Mouse (Mus musculus) kidney, postnatal 4 days (tissue): ENCODE data around the gene Sipa1.

Experiments used
- DNase-seq, 2 experiments: peaks; one replicate each; pipeline ENCODE4 v3.0.0; 2021; ENCODE audit warnings: mixed read lengths in 2 of 2

Sipa1 gene

DNA sequence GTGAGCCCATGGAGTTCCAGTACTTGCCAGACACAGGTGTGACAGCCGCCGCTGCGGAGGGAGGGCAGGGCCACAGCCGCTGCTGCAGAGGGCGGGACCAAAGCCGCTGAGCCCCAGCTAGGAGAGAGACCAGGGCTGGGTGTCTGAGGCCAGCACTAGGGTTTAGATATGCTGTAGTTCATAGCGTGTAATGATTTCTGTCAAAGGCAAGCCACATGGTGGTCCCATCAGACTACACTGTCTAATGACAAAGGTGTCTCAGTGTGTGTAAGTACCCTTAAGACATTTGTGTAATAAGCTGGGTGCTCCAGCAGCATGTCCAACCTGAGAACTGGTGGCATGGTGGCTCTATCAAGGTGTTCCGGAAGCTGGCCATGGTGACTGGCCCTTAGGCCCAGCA lies 21.9 kb downstream of the Sipa1 start:
- no peak for DNase-seq

- no peak for DNase-seq
Observed at GRCm38 (mm10) chr19:5641021-5641420, 22.5 kb downstream of the Sipa1 start.

- no peak for DNase-seq
Observed at GRCm38 (mm10) chr19:5640339-5640738, 23.2 kb downstream of the Sipa1 start.

DNA sequence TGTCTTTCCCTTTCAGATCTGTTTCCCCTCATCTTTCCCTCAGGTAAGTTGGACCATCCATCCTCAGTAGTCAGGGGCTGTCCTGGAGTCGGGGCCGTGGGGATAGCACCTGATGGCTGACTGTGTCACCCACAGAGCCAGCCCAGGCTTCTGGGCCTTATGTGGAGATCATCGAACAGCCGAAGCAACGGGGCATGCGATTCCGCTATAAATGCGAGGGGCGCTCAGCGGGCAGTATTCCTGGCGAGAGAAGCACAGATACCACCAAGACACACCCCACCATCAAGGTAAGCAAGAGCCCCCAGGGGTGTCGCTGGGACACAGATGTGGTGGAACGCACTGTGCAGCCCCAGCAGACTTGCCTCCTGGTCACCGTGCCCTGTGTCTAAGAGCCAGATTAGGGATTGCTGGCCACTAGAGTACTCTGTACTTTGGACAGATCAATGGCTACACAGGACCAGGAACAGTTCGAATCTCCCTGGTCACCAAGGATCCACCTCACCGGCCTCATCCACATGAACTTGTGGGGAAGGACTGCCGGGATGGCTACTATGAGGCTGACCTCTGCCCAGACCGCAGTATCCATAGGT lies 25.0 kb downstream of the Sipa1 start:
- DNase-seq: no peak

DNA sequence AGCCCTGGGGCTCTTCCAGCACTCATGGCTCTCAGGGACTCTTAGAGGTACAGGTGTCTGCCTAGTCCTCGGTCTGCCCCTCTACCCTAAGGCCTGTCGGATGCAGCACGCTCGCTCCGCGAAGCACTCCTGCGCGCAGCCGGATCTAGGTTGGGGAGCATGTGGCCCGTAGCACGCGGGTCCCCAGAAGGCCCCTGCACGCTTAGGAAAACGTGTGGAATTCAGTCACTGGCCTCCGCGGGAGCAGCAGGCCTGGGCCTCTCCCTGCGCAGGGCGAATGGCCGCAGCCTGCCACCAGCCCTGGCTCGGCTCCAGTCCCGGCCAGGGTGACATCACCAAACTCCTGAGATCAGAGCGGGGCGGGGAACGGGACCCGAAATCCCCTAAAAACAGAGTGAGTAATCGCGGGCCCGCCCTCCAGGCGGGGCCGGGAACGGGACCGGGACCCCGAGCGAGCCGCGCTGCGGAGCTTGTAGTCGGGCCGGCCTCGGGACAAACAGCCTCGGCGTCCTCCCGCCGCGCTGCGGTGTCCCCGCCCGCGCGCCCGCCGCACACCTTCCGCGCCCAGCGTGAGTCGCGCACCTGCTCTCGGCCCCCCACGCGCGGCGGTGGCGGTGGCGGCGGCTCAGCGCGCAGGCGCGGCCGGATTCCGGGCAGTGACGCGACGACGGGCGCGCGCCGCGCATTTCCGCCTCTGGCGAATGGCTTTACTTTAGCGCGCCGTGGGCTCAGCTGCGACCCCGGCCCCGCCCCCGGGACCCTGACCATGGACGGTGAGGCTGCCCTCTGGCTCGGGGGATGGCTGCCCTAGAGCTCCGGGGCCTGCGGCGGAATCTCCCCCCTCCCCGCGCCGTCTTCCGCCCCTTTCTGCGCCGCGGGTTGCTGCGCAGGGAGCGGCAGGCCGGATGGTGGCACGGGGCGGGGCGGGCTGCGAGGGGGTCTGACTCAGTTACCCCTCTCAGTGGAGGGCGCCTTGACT lies 26.1 kb downstream of the Sipa1 start, which contains the start of gene Rela:
Gene Rela (plus strand): TSS at position 415 of the 979 bp plus-strand sequence.
- DNase-seq: peak; percentile 88 to 93

GRCm38 (mm10) chr19:5636571-5637041 lies 26.9 kb downstream of the Sipa1 start:
- peak; percentile 35 to 51 for DNase-seq

DNA sequence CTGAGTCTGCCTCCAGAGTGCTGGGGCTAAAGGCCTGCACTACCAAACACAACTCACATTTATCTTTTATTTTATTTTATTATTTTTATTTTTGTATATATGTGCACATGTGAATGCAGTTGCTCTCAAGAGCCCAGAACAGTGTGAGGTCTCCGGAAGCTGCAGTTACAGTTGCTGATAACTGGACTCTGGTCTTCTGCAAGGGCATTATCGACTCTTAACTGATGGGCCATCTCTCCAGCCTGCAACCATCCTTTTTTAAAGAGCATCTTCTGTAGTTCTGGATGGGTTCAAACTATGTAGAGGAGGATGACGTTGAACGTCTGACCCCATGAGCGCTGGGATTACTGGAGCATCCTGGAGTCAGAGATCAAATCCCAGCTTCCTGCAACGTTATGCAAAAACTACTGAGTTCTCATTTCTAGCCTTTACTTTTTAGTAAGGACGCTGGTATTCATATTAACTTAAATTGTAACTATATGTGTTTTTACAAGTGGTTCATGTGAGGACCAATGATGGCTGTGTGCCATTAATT lies 27.4 kb downstream of the Sipa1 start:
- no peak for DNase-seq

- no peak for DNase-seq
Observed at GRCm38 (mm10) chr19:5632120-5632519, 31.4 kb downstream of the Sipa1 start.

DNA sequence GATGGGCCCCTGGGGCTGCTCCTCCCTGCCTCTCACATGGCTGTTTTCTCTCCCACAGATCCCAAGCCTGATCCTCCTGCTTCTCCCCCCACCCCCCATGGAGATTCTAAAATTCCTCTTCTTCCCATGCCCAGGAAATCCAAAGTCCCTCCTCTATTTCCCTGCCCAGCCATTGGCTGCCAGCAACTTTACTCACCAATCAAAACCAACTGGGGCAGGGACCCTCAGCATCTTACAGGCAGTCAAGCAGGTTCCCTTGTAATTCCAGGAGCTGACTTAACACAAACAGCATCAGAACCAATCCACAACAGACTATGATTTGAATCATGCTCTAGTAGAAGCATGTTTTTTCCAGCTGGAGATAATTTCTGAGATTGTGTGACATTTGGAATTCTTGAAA lies 33.6 kb downstream of the Sipa1 start:
- DNase-seq: no peak

GRCm38 (mm10) chr19:5625311-5625710 lies 38.2 kb downstream of the Sipa1 start:
- no peak for DNase-seq

DNA sequence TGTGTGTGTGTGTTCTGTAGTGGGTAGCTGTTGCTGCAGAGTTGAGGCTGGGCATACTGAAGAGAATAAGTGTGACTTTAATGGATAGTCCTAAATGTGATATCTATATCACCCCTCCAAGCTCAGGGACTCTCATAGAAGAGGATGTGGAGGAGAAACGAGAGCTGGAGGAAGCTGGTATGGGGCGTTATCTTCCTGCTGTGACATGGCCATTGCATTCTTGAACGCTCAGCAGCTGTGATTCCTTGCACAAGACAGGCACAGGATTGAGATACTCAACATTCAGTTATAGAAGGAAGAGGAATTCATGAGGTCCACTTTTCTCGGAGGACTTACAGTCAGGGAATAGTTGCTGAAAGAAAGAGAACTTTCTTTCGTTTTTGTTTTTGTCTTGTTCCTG lies 41.6 kb downstream of the Sipa1 start:
- no peak for DNase-seq

GRCm38 (mm10) chr19:5620007-5620406 lies 43.5 kb downstream of the Sipa1 start:
- DNase-seq: no peak

DNA sequence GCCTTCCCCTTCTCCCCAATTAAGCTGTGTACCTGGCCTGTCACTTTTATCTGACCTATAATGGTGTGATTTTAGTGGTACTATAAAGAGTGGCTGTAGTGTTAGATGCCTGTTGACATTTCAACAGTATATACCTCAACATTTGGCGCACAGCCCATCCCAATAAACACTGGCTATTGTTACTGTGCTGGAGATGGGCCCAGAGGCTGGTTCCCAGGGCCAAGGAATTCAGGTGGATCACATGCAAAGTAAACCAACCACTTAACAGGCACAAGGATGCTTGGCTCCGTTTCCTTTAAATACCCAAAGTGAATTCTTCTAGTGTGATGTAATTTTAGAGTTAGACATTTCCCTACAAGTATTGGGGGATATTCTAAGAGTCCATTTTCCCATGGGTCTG lies 48.6 kb downstream of the Sipa1 start:
- no peak for DNase-seq

GRCm38 (mm10) chr19:5612762-5613411 lies 50.6 kb downstream of the Sipa1 start:
- DNase-seq: no peak

GRCm38 (mm10) chr19:5611973-5612372 lies 51.5 kb downstream of the Sipa1 start:
- DNase-seq: peak in 1 of 2 experiments; percentile 15

GRCm38 (mm10) chr19:5609547-5610404 lies 53.7 kb downstream of the Sipa1 start, which contains the start of gene Kat5:
Kat5 (minus strand) TSS chr19:5610237.
- peak; percentile 95 to 96 for DNase-seq

GRCm38 (mm10) chr19:5609171-5609546 lies 54.3 kb downstream of the Sipa1 start:
- no peak for DNase-seq

- DNase-seq: no peak
Observed at GRCm38 (mm10) chr19:5608707-5609106, 54.8 kb downstream of the Sipa1 start.

GRCm38 (mm10) chr19:5607705-5608410 lies 55.6 kb downstream of the Sipa1 start:
- no peak for DNase-seq

- peak in 1 of 2 experiments; percentile 46 for DNase-seq
Observed at GRCm38 (mm10) chr19:5606196-5606595, 57.3 kb downstream of the Sipa1 start.

GRCm38 (mm10) chr19:5605126-5605525 lies 58.4 kb downstream of the Sipa1 start:
- DNase-seq: no peak
